Mouse (Mus musculus): Measurements from ENCODE around the gene Auts2. TPM values are rescaled to one million over a fixed set of nuclear protein-coding genes. Genes with fewer than 3 reads are reported as not detected.

Gene Auts2
- polyA plus RNA-seq, 1 experiment from 2014 or later: 32.6 TPM

GRCm38 (mm10) chr5:131702840-131703392 lies 840.2 kb downstream of the Auts2 start:
- Histone ChIP-seq H3K27me3 (ENCODE audit: control insufficient read depth, insufficient read depth, low read length) (no peaks in the 10 kb centered on the region), H3K4me3 (ENCODE audit: low read length) (no peak overlapping the region), H3K9ac (ENCODE audit: low read depth, low read length) (no peak overlapping the region), H3K27ac (ENCODE audit: low read depth, low read length) (no peak overlapping the region), H3K9me3 (ENCODE audit: control insufficient read depth, low read length) (no peaks in the 10 kb centered on the region), H3K4me1 (ENCODE audit: control insufficient read depth, insufficient read depth, low read length) (no peaks in the 10 kb centered on the region), H3K4me2 (replicated peaks; ENCODE audit: low read depth, low read length) (no peak overlapping the region), H3K36me3 (ENCODE audit: control insufficient read depth, insufficient read depth, low read length) (no peaks in the 10 kb centered on the region)
- 80% methylated on average over 6 of the region's 6 CpGs for WGBS
- ATAC-seq (ENCODE audit: low FRiP score, low TSS enrichment): no peak

DNA sequence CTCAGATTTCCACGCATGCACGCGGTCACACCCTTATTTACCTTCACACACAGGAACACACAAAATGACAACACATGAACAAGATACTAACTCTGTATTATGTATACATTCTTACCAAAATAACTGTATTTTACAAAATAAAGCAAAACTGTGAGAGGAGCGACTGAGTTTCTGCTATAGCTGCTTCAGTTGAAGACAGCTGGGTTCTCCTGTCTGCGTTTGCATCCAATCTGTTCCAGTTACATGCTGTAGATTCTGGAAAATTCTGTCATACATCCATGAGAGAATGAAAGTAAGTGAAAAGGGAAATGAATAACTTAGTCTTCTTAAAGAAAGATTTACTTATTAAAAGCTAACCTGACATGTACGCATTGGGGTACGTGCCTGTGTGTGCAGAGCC lies 844.2 kb downstream of the Auts2 start:
- Histone ChIP-seq H3K36me3 (ENCODE audit: control insufficient read depth, insufficient read depth, low read length) (no peaks in the 10 kb centered on the region), H3K4me1 (ENCODE audit: control insufficient read depth, insufficient read depth, low read length) (0 out of 2 replicates have a peak, but pooled peaks cover 3% of the 10 kb centered on the region), H3K27me3 (ENCODE audit: control insufficient read depth, insufficient read depth, low read length) (no peaks in the 10 kb centered on the region), H3K9me3 (ENCODE audit: control insufficient read depth, low read length) (no peaks in the 10 kb centered on the region), H3K4me2 (replicated peaks; ENCODE audit: low read depth, low read length) (no peak overlapping the region), H3K4me3 (ENCODE audit: low read length) (no peak overlapping the region), H3K9ac (ENCODE audit: low read depth, low read length) (no peak overlapping the region), H3K27ac (ENCODE audit: low read depth, low read length) (no peak overlapping the region)
- whole genome bisulfite sequencing: 96% methylated on average over 7 of the region's 7 CpGs
- ATAC-seq (ENCODE audit: low FRiP score, low TSS enrichment): no peak

DNA sequence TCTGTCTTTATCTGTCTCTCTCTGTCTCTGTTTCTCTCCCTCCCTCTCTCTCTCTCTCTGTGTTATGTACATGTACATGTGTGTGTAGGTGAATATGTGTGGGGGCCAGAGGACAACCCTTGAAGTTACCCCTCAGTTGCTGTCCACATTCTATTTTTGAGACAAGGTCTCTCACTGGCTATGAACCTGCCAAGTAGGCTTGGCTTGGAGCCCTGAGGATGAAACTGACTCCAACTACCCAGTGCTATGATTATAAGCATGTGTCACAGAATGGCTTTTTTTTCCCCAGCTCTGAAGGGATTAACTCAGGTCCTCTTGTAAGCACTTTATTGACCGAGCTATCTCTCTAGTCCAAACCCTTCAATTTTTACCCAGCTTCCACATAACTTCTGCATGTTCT lies 852.4 kb downstream of the Auts2 start:
- H3K9ac ChIP-seq (ENCODE audit: low read depth, low read length): no peak overlapping the region
- no peak overlapping the region for H3K4me2 ChIP-seq (replicated peaks; ENCODE audit: low read depth, low read length)
- no peaks in the 10 kb centered on the region for H3K9me3 ChIP-seq (ENCODE audit: control insufficient read depth, low read length)
- H3K27ac ChIP-seq (ENCODE audit: low read depth, low read length): no peak overlapping the region
- WGBS: 90% methylated on average over 1 of the region's 1 CpGs
- H3K27me3 ChIP-seq (ENCODE audit: control insufficient read depth, insufficient read depth, low read length): no peaks in the 10 kb centered on the region
- no peak overlapping the region for H3K4me3 ChIP-seq (ENCODE audit: low read length)
- no peaks in the 10 kb centered on the region for H3K4me1 ChIP-seq (ENCODE audit: control insufficient read depth, insufficient read depth, low read length)
- no peaks in the 10 kb centered on the region for H3K36me3 ChIP-seq (ENCODE audit: control insufficient read depth, insufficient read depth, low read length)
- ATAC-seq (ENCODE audit: low FRiP score, low TSS enrichment): no peak

DNA sequence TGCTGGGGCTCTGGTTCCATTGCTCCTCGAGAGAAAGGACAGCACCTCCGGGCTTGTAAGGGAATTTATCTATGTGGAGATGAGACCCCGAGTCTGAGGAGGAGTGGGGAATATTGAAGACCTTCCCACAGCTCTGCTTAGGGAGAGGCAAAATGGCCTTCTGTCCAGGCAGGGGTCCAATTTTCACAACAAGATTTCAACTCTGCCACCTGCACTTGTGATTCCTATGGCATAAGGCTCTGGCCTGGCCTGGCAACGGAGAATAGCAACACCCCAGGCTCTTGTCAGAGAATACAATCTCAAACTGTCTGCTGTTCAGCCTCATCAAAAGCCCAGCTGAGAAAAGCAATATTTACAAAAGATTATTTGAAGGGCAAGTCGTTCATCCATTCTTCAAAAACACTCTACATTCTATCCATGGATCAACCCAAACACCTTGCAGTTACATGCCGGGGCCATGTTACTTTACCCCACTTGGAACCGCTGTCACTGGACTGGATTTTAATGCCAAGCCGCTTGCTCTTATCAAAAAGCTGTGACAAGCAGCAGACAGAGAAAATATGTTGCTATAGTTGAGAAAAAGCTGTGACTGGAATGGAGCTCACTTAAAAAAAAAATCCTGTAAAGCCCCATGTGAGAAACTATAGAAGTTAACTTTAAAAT lies 856.1 kb downstream of the Auts2 start:
- Histone ChIP-seq H3K9me3 (ENCODE audit: control insufficient read depth, low read length) (peaks cover 4% of the 10 kb centered on the region; the same call in 1 of the 2 replicates), H3K4me2 (replicated peaks; ENCODE audit: low read depth, low read length) (no peak overlapping the region), H3K4me3 (ENCODE audit: low read length) (no peak overlapping the region), H3K36me3 (ENCODE audit: control insufficient read depth, insufficient read depth, low read length) (no peaks in the 10 kb centered on the region), H3K27ac (ENCODE audit: low read depth, low read length) (no peak overlapping the region), H3K4me1 (ENCODE audit: control insufficient read depth, insufficient read depth, low read length) (no peaks in the 10 kb centered on the region), H3K9ac (ENCODE audit: low read depth, low read length) (no peak overlapping the region), H3K27me3 (ENCODE audit: control insufficient read depth, insufficient read depth, low read length) (no peaks in the 10 kb centered on the region)
- 87% methylated on average over 8 of the region's 8 CpGs for WGBS
- ATAC-seq (ENCODE audit: low FRiP score, low TSS enrichment): no peak

- no peak for ATAC-seq (ENCODE audit: low FRiP score, low TSS enrichment)
Measured at GRCm38 (mm10) chr5:131680127-131680845, 862.9 kb downstream of the Auts2 start.

GRCm38 (mm10) chr5:131679523-131679922 lies 863.6 kb downstream of the Auts2 start:
- peaks cover 4% of the 10 kb centered on the region; the same call in 1 of the 2 replicates for H3K9me3 ChIP-seq (ENCODE audit: control insufficient read depth, low read length)
- H3K4me2 ChIP-seq (replicated peaks; ENCODE audit: low read depth, low read length): no peak overlapping the region
- H3K27me3 ChIP-seq (ENCODE audit: control insufficient read depth, insufficient read depth, low read length): no peaks in the 10 kb centered on the region
- no peak for ATAC-seq (ENCODE audit: low FRiP score, low TSS enrichment)
- H3K9ac ChIP-seq (ENCODE audit: low read depth, low read length): no peak overlapping the region
- 86% methylated on average over 1 of the region's 1 CpGs for WGBS
- no peak overlapping the region for H3K27ac ChIP-seq (ENCODE audit: low read depth, low read length)
- H3K36me3 ChIP-seq (ENCODE audit: control insufficient read depth, insufficient read depth, low read length): no peaks in the 10 kb centered on the region
- H3K4me3 ChIP-seq (ENCODE audit: low read length): no peak overlapping the region
- H3K4me1 ChIP-seq (ENCODE audit: control insufficient read depth, insufficient read depth, low read length): no peaks in the 10 kb centered on the region

More at GRCm38 (mm10) chr5:131680127-131680845, 862.9 kb downstream of the Auts2 start:
- no peak overlapping the region for H3K27ac ChIP-seq (ENCODE audit: low read depth, low read length)
- 74% methylated on average over 12 of the region's 12 CpGs for WGBS
- H3K4me1 ChIP-seq (ENCODE audit: control insufficient read depth, insufficient read depth, low read length): no peaks in the 10 kb centered on the region
- no peak overlapping the region for H3K4me2 ChIP-seq (replicated peaks; ENCODE audit: low read depth, low read length)
- no peaks in the 10 kb centered on the region for H3K36me3 ChIP-seq (ENCODE audit: control insufficient read depth, insufficient read depth, low read length)
- peaks cover 4% of the 10 kb centered on the region; the same call in 1 of the 2 replicates for H3K9me3 ChIP-seq (ENCODE audit: control insufficient read depth, low read length)
- H3K27me3 ChIP-seq (ENCODE audit: control insufficient read depth, insufficient read depth, low read length): no peaks in the 10 kb centered on the region
- H3K4me3 ChIP-seq (ENCODE audit: low read length): no peak overlapping the region
- H3K9ac ChIP-seq (ENCODE audit: low read depth, low read length): no peak overlapping the region

DNA sequence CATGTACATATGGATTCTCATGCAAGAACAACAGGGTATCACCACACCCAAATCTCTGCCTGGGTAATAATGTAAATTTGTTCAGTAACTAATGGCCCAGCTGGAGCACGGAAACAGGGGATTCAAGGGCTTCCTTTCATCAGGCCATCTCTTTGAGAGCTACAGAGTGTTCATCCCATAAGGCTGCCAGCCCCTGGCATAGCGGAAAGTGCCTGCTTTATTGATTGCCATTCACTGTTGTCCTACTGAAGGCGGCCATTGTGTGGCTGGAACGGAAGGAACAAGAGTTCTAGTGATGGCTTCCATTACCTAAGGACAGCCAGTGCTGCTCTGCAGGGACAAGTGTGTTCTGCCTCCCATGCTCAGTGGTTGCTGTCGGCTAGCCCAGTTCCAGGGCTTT lies 865.6 kb downstream of the Auts2 start:
- WGBS: 85% methylated on average over 5 of the region's 5 CpGs
- Histone ChIP-seq H3K27me3 (ENCODE audit: control insufficient read depth, insufficient read depth, low read length) (no peaks in the 10 kb centered on the region), H3K4me1 (ENCODE audit: control insufficient read depth, insufficient read depth, low read length) (no peaks in the 10 kb centered on the region), H3K9ac (ENCODE audit: low read depth, low read length) (no peak overlapping the region), H3K36me3 (ENCODE audit: control insufficient read depth, insufficient read depth, low read length) (no peaks in the 10 kb centered on the region), H3K4me3 (ENCODE audit: low read length) (no peak overlapping the region), H3K4me2 (replicated peaks; ENCODE audit: low read depth, low read length) (no peak overlapping the region), H3K9me3 (ENCODE audit: control insufficient read depth, low read length) (no peaks in the 10 kb centered on the region), H3K27ac (ENCODE audit: low read depth, low read length) (no peak overlapping the region)
- no peak for ATAC-seq (ENCODE audit: low FRiP score, low TSS enrichment)

GRCm38 (mm10) chr5:131673696-131674095 lies 869.4 kb downstream of the Auts2 start:
- Histone ChIP-seq H3K9me3 (ENCODE audit: control insufficient read depth, low read length) (no peaks in the 10 kb centered on the region), H3K27me3 (ENCODE audit: control insufficient read depth, insufficient read depth, low read length) (no peaks in the 10 kb centered on the region), H3K36me3 (ENCODE audit: control insufficient read depth, insufficient read depth, low read length) (no peaks in the 10 kb centered on the region), H3K4me2 (replicated peaks; ENCODE audit: low read depth, low read length) (no peak overlapping the region), H3K4me1 (ENCODE audit: control insufficient read depth, insufficient read depth, low read length) (no peaks in the 10 kb centered on the region), H3K9ac (ENCODE audit: low read depth, low read length) (no peak overlapping the region), H3K27ac (ENCODE audit: low read depth, low read length) (no peak overlapping the region), H3K4me3 (ENCODE audit: low read length) (no peak overlapping the region)
- 86% methylated on average over 4 of the region's 4 CpGs for WGBS
- ATAC-seq (ENCODE audit: low FRiP score, low TSS enrichment): no peak

- ATAC-seq (ENCODE audit: low FRiP score, low TSS enrichment): no peak
- no peaks in the 10 kb centered on the region for H3K9me3 ChIP-seq (ENCODE audit: control insufficient read depth, low read length)
- no peak overlapping the region for H3K4me3 ChIP-seq (ENCODE audit: low read length)
- H3K27me3 ChIP-seq (ENCODE audit: control insufficient read depth, insufficient read depth, low read length): no peaks in the 10 kb centered on the region
- 92% methylated on average over 8 of the region's 8 CpGs for WGBS
- 0 out of 2 replicates have a peak, but pooled peaks cover 6% of the 10 kb centered on the region for H3K4me1 ChIP-seq (ENCODE audit: control insufficient read depth, insufficient read depth, low read length)
- H3K4me2 ChIP-seq (replicated peaks; ENCODE audit: low read depth, low read length): no peak overlapping the region
- H3K27ac ChIP-seq (ENCODE audit: low read depth, low read length): no peak overlapping the region
- H3K36me3 ChIP-seq (ENCODE audit: control insufficient read depth, insufficient read depth, low read length): no peaks in the 10 kb centered on the region
- no peak overlapping the region for H3K9ac ChIP-seq (ENCODE audit: low read depth, low read length)
Measured at GRCm38 (mm10) chr5:131665068-131665467, 878.1 kb downstream of the Auts2 start.

Data from kidney, embryonic 14.5 days (tissue).